Mouse (Mus musculus) liver, adult 2 months (tissue): ENCODE results near the gene Mgat2. TPM values are rescaled to one million over a fixed set of nuclear protein-coding genes. Genes with fewer than 3 reads are reported as not detected.
A peak's percentile ranks its signal among the peaks of the same experiment; 100 is the strongest.
"Not testable (repeated sequence)": the region's sequence is repeated elsewhere in the genome, so short reads cannot be mapped to it uniquely, and the experiment has no call there.

Experiments used
- DNase-seq: peaks from one replicate; pipeline ENCODE4 v3.0.0-alpha.2; 2011; ENCODE audit warnings: low read depth, low spot score; ENCODE audit errors: extremely low read depth
- H3K27ac ChIP-seq: fragments of 200-500 bp; replicated peaks from 2 replicates; pipeline ENCODE4 v1.5.1; 2012; ENCODE audit warnings: low read depth, mild to moderate bottlenecking, control low read depth, inconsistent platforms, low read length; ENCODE audit not compliant: insufficient read depth
- H3K27me3 ChIP-seq: fragments of 200-500 bp; 2 replicates; pipeline ENCODE4 v1.6.1; 2012; ENCODE audit warnings: mild to moderate bottlenecking, moderate library complexity, low read length, inconsistent platforms; ENCODE audit not compliant: control insufficient read depth, insufficient read depth
- H3K36me3 ChIP-seq: fragments of 200-500 bp; 2 replicates; pipeline ENCODE4 v1.6.1; 2012; ENCODE audit warnings: low read length, inconsistent platforms; ENCODE audit not compliant: control insufficient read depth, insufficient read depth
- H3K4me1 ChIP-seq: fragments of 200-500 bp; 2 replicates; pipeline ENCODE4 v1.6.1; 2011; ENCODE audit warnings: low read length; ENCODE audit not compliant: control insufficient read depth, insufficient read depth
- H3K4me3 ChIP-seq: fragments of 200-500 bp; 2 replicates; pipeline ENCODE4 v1.5.1; 2011; ENCODE audit warnings: low read depth, mild to moderate bottlenecking, control low read depth, low read length, moderate library complexity; ENCODE audit not compliant: insufficient read depth
- H3K79me2 ChIP-seq: fragments of 200-500 bp; 2 replicates; pipeline ENCODE4 v1.6.1; 2012; ENCODE audit warnings: inconsistent platforms, mild to moderate bottlenecking, low read length, moderate library complexity; ENCODE audit not compliant: control insufficient read depth, insufficient read depth
- H3K9ac ChIP-seq: fragments of 200-500 bp; 2 replicates; pipeline ENCODE4 v1.6.1; 2012; ENCODE audit warnings: low read depth, mild to moderate bottlenecking, control low read depth, inconsistent platforms, low read length
- CTCF ChIP-seq: fragments of 200-500 bp; IDR thresholded peaks from 2 replicates; pipeline ENCODE4 v1.5.1; 2011; ENCODE audit warnings: low read depth, low read length, control low read depth
- POLR2A ChIP-seq: fragments of 200-500 bp; IDR thresholded peaks from 2 replicates; pipeline ENCODE4 v1.6.1; 2011; ENCODE audit warnings: low read length, control low read depth; ENCODE audit not compliant: insufficient read depth; ENCODE audit errors: extremely low read depth
- WGBS: fragments of 180-500 bp; shearing (Covaris S2); methylation state at CpG from one replicate; pipeline ENCODE4 v1.1.7; 2018; 5-methylcytosine and 5-hydroxymethylcytosine counted together
- polyA plus RNA-seq: library from polyadenylated mRNA; depleted of rRNA; stranded (reverse); fragments of >200 nt; gene quantifications from 2 replicates; pipeline ENCODE4 v1.2.3, GENCODE M21; 2012
- total RNA-seq: library from RNA; depleted of rRNA; stranded (reverse); fragments of >200 nt; gene quantifications from 2 replicates; pipeline ENCODE4 v1.2.3, GENCODE M21; 2014

The Mgat2 gene
- total and polyA plus RNA-seq, 2 experiments: 16.7 to 33.9 TPM

DNA sequence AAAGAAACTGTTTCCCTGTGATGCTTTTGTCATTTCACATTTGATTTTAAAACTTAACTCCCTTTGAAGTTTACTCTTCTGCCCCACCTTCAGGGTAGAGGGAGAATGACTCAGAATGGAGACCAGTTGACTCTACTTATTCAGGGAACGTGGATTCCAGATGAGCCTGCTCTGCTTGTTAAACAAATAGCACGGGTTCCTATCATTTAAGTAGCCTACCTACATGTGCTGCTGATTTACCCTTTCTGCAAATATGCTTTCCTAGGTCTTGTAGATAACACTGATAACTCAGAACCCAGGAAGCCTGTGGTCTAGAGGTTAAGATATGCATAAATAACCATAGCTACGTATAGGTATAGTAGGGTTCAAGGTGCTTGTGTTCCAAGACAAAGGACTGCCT, 19.1 kb upstream of the Mgat2 start:
- H3K4me3 ChIP-seq: no peak overlapping the region
- TF ChIP-seq POLR2A (no peak), CTCF (no peak)
- DNase-seq: no peak
- WGBS: 65% methylated on average over 3 of the region's 3 CpGs
- H3K4me1 ChIP-seq: peaks cover 2% of the 10 kb centered on the region; the same call in 1 of the 2 replicates
- no peaks in the 10 kb centered on the region for H3K79me2 ChIP-seq
- no peaks in the 10 kb centered on the region for H3K27me3 ChIP-seq
- no peaks in the 10 kb centered on the region for H3K36me3 ChIP-seq
- H3K27ac ChIP-seq: no peak overlapping the region
- H3K9ac ChIP-seq: no peak overlapping the region

DNA sequence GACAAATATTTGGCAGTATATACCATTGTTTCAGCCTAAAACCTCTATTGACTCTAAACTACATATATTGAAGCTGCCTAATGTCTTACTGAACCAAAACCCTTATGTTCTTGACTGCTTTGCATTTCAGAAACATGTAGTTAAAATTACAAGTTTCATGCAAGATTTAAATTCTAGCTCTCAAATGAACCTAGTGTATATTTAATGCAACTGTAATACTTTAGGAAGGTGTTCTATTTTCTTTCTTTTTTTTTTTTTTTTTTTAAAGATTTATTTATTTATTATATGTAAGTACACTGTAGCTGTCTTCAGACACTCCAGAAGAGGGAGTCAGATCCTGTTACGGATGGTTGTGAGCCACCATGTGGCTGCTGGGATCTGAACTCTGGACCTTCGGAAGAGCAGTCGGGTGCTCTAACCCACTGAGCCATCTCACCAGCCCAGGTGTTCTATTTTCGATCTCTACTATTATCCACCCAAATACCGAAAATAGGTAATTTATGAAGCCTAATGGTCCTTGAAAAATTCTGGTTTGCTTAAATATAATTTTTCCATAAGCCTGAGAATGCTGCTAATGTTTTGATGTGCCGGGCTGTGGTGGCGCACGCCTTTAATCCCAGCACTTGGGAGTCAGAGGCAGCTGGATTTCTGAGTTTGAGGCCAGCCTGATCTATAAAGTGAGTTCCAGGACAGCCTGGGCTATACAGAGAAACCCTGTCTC, 16.9 kb upstream of the Mgat2 start:
- H3K36me3 ChIP-seq, DNase-seq, H3K27me3 ChIP-seq, H3K9ac ChIP-seq, H3K4me3 ChIP-seq, H3K79me2 ChIP-seq, H3K27ac ChIP-seq, H3K4me1 ChIP-seq: not testable (repeated sequence)
- WGBS: 87% methylated on average over 8 of the region's 8 CpGs

DNA sequence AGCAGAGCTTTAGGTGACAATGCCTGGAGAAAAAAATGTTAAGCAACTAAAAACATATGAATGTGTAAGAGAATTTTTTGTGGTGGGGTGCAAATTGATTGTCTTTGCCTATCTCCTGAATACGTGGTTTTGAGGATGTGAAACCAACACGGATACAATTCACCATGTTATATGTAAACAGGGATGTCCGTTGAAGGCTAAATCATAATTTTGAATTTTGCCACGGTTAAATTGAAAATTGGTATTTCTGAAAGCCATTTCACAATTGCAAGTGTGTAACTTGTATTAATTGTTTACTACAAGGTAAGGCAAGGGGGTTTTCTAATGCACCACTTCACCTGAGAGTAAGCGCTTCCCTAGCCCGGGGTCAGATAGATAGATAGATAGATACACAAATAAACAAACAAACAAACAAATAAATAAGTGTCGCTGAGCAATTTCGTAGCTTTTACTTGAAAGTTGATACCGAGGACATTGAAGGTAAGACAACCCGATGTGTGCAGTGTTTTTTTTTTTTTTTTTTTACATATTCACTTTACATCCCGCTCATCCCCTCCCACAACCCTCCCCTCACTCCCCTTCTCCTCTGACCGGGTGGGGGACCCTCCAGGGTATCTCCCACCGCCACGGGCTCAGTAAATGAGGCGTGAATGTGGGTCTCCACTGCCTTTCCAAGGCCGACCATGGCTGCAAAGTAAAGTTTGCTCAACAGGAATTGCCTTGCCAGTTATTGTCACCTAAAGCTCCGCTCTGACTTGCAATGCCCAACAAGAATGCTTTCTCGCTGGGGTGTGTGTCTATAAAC, 16.1 kb upstream of the Mgat2 start:
- H3K79me2 ChIP-seq: no peaks in the 10 kb centered on the region
- 11% methylated on average over 18 of the region's 18 CpGs for WGBS
- H3K27me3 ChIP-seq: no peaks in the 10 kb centered on the region
- H3K36me3 ChIP-seq: no peaks in the 10 kb centered on the region
- no peak for DNase-seq
- peak overlapping the region; percentile 41 for H3K9ac ChIP-seq
- H3K4me1 ChIP-seq: peaks cover 2% of the 10 kb centered on the region; the same call in 1 of the 2 replicates
- no peak for TF ChIP-seq POLR2A
- TF ChIP-seq CTCF: no peak
- no peak overlapping the region for H3K27ac ChIP-seq
- H3K4me3 ChIP-seq: peak overlapping the region; percentile 68

DNA sequence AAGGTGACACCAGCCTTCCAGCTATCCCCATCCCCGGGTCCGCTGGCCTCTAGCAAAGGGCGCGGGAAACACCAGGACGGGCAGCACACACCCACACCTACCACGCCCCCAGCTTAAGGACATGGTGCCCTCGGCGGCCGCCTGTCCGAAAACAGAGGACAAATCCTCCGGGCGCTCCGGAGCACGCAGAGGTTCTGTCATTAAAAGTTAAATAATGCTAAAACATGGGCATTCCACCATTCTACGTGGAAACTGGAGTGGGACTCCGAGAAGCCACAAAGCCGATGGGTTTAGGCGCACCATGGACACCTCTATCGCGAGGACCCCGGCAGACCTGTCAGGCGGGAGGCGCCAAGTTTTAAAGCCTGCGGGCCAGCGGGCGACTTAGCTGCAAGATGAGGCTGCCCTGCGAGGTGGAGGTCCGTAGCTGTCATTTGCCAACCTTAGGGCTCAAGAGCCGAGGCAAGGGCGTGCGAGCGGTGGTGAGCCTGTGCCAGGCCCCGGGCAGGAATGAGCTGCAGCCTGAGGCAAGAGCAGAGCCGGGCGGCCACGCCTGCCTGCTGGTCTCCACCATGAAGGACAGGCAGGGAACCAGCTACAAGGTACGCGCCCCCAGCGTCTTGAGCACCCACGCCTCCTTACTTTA, 15.4 kb upstream of the Mgat2 start, which contains the start of gene Lrr1:
Gene Lrr1, plus strand, starts transcription at position 354 of the 646 bp plus-strand sequence.
- DNase-seq: peak; percentile 63
- Histone ChIP-seq H3K27me3 (no peaks in the 10 kb centered on the region), H3K4me3 (peak within 1 kb of the TSS; percentile 68), H3K79me2 (no peaks in the 10 kb centered on the region), H3K27ac (peak within 1 kb of the TSS; percentile 66), H3K36me3 (no peaks in the 10 kb centered on the region), H3K9ac (peak within 1 kb of the TSS; percentile 80), H3K4me1 (peaks cover 2% of the 10 kb centered on the region; the same call in 1 of the 2 replicates)
- WGBS: under 1% methylated on average over 40 of the region's 40 CpGs
- TF ChIP-seq CTCF (no peak), POLR2A (no peak)

DNA sequence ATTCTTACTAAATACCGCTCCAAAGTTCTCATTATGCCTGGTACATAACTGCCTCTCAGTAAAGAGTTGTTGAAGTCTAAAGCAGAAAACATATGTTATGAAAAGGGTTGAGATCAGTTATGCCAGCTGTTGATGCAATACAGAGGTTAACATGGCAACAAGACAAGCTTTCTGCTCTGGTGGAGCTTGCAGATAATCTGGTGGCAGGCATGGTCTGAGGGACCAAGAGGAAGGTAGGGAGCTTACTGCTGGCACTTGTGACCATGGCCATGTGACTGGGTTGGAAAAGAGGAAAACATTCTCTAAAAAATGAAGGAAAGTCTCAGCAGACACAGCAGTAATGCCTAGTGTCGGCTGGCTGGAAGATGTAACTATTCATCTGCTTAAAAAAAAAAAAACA, 12.7 kb upstream of the Mgat2 start:
- no peaks in the 10 kb centered on the region for H3K79me2 ChIP-seq
- H3K27me3 ChIP-seq: no peaks in the 10 kb centered on the region
- no peak overlapping the region for H3K27ac ChIP-seq
- DNase-seq: no peak
- no peak overlapping the region for H3K4me3 ChIP-seq
- TF ChIP-seq POLR2A (no peak), CTCF (no peak)
- H3K9ac ChIP-seq: no peak overlapping the region
- peaks cover 2% of the 10 kb centered on the region; the same call in 1 of the 2 replicates for H3K4me1 ChIP-seq
- WGBS: 97% methylated on average over 2 of the region's 2 CpGs
- H3K36me3 ChIP-seq: no peaks in the 10 kb centered on the region

DNA sequence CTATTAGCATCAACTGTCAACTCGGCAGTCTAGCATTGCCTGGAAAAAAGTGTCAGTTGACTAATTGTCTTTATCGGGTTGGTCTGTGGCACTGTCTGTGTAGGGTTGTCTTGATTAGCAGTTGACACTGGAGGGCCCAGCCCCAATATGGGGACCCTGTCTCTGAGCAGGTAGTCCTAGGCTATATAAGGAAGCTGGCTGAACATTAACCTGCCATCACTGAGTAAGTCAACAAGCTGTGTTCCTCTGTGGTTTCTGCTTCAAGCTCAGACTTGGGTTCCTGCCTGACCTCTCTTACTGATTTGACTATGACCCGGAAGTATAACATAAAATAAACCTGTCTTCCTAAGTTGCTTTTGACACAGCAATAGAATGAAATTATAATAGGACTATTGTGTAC, 8.0 kb upstream of the Mgat2 start:
- Histone ChIP-seq H3K4me3 (no peak overlapping the region), H3K36me3 (no peaks in the 10 kb centered on the region), H3K79me2 (no peaks in the 10 kb centered on the region), H3K4me1 (no peaks in the 10 kb centered on the region), H3K27me3 (no peaks in the 10 kb centered on the region), H3K27ac (no peak overlapping the region), H3K9ac (no peak overlapping the region)
- TF ChIP-seq POLR2A (no peak), CTCF (no peak)
- 83% methylated on average over 3 of the region's 3 CpGs for WGBS
- DNase-seq: no peak
